Mouse (Mus musculus): ENCODE measurements around the gene Lta. TPM values are rescaled to one million over a fixed set of nuclear protein-coding genes. Genes with fewer than 3 reads are reported as not detected.
A peak's percentile ranks its signal among the peaks of the same experiment; 100 is the strongest.

The Lta gene
- polyA plus RNA-seq, 1 experiment from 2014 or later, result not detected

- H3K27me3 ChIP-seq, result no peaks in the 10 kb centered on the region
- 69% methylated on average over 12 of the region's 12 CpGs for WGBS
- peaks cover 51% of the 10 kb centered on the region for H3K36me3 ChIP-seq
- peak overlapping the region; percentile 100 for H3K9ac ChIP-seq (replicated peaks)
- peaks cover 22% of the 10 kb centered on the region for H3K4me1 ChIP-seq (replicated peaks)
- ATAC-seq (ENCODE audit: insufficient number of reproducible peaks, insufficient read depth, low FRiP score, low TSS enrichment, low read depth), result no peak
- no peaks in the 10 kb centered on the region for H3K9me3 ChIP-seq
- H3K27ac ChIP-seq, result no peak overlapping the region
- H3K4me2 ChIP-seq, result peak overlapping the region; percentile 92
- peak overlapping the region; percentile 99 for H3K4me3 ChIP-seq (replicated peaks)
Measured at GRCm38 (mm10) chr17:35162730-35163129, 42.4 kb downstream of the Lta start.

GRCm38 (mm10) chr17:35162121-35162520 lies 43.0 kb downstream of the Lta start:
- Histone ChIP-seq H3K36me3 (peaks cover 57% of the 10 kb centered on the region), H3K4me2 (peak overlapping the region; percentile 92), H3K27ac (0 out of 2 replicates have a peak overlapping the region, but pooled peaks have one; percentile 53), H3K4me1 (replicated peaks) (peaks cover 22% of the 10 kb centered on the region), H3K27me3 (no peaks in the 10 kb centered on the region), H3K9me3 (no peaks in the 10 kb centered on the region), H3K9ac (replicated peaks) (peak overlapping the region; percentile 100; the same call in 1 of the 2 replicates), H3K4me3 (replicated peaks) (peak overlapping the region; percentile 99; the same call in 1 of the 2 replicates)
- WGBS, result 85% methylated on average over 14 of the region's 14 CpGs
- no peak for ATAC-seq (ENCODE audit: insufficient number of reproducible peaks, insufficient read depth, low FRiP score, low TSS enrichment, low read depth)

- no peaks in the 10 kb centered on the region for H3K27me3 ChIP-seq
- H3K9ac ChIP-seq (replicated peaks), result no peak overlapping the region
- no peak overlapping the region for H3K4me2 ChIP-seq
- peaks cover 20% of the 10 kb centered on the region for H3K4me1 ChIP-seq (replicated peaks)
- H3K4me3 ChIP-seq (replicated peaks), result no peak overlapping the region
- peaks cover 64% of the 10 kb centered on the region for H3K36me3 ChIP-seq
- no peak for ATAC-seq (ENCODE audit: insufficient number of reproducible peaks, insufficient read depth, low FRiP score, low TSS enrichment, low read depth)
- H3K27ac ChIP-seq, result no peak overlapping the region
- WGBS, result 82% methylated on average over 11 of the region's 11 CpGs
- no peaks in the 10 kb centered on the region for H3K9me3 ChIP-seq
Measured at GRCm38 (mm10) chr17:35161421-35161820, 43.7 kb downstream of the Lta start.

- H3K27ac ChIP-seq, result no peak overlapping the region
- no peak overlapping the region for H3K4me2 ChIP-seq
- H3K4me3 ChIP-seq (replicated peaks), result no peak overlapping the region
- peaks cover 82% of the 10 kb centered on the region for H3K36me3 ChIP-seq
- ATAC-seq (ENCODE audit: insufficient number of reproducible peaks, insufficient read depth, low FRiP score, low TSS enrichment, low read depth), result no peak
- H3K9ac ChIP-seq (replicated peaks), result no peak overlapping the region
- H3K27me3 ChIP-seq, result no peaks in the 10 kb centered on the region
- H3K4me1 ChIP-seq (replicated peaks), result peaks cover 19% of the 10 kb centered on the region
- no peaks in the 10 kb centered on the region for H3K9me3 ChIP-seq
- 79% methylated on average over 7 of the region's 7 CpGs for WGBS
Measured at GRCm38 (mm10) chr17:35159638-35160037, 45.5 kb downstream of the Lta start.

GRCm38 (mm10) chr17:35158850-35159593 lies 46.1 kb downstream of the Lta start:
- WGBS, result 93% methylated on average over 16 of the region's 16 CpGs
- Histone ChIP-seq H3K4me1 (replicated peaks) (peaks cover 23% of the 10 kb centered on the region), H3K9ac (replicated peaks) (no peak overlapping the region), H3K27ac (no peak overlapping the region), H3K9me3 (no peaks in the 10 kb centered on the region), H3K27me3 (no peaks in the 10 kb centered on the region), H3K36me3 (peaks cover 88% of the 10 kb centered on the region), H3K4me3 (replicated peaks) (no peak overlapping the region), H3K4me2 (no peak overlapping the region)
- no peak for ATAC-seq (ENCODE audit: insufficient number of reproducible peaks, insufficient read depth, low FRiP score, low TSS enrichment, low read depth)

GRCm38 (mm10) chr17:35157661-35158175 lies 47.4 kb downstream of the Lta start:
- no peak for ATAC-seq (ENCODE audit: insufficient number of reproducible peaks, insufficient read depth, low FRiP score, low TSS enrichment, low read depth)
- WGBS, result 90% methylated on average over 8 of the region's 8 CpGs

GRCm38 (mm10) chr17:35157254-35157653 lies 47.9 kb downstream of the Lta start:
- Histone ChIP-seq H3K36me3 (peaks cover 100% of the 10 kb centered on the region), H3K27me3 (no peaks in the 10 kb centered on the region), H3K4me3 (replicated peaks) (no peak overlapping the region), H3K9ac (replicated peaks) (no peak overlapping the region), H3K27ac (no peak overlapping the region), H3K9me3 (no peaks in the 10 kb centered on the region), H3K4me1 (replicated peaks) (peaks cover 11% of the 10 kb centered on the region; the same call in 1 of the 2 replicates), H3K4me2 (no peak overlapping the region)
- no peak for ATAC-seq (ENCODE audit: insufficient number of reproducible peaks, insufficient read depth, low FRiP score, low TSS enrichment, low read depth)
- WGBS, result 93% methylated on average over 8 of the region's 8 CpGs

More at GRCm38 (mm10) chr17:35157661-35158175, 47.4 kb downstream of the Lta start:
- no peak overlapping the region for H3K9ac ChIP-seq (replicated peaks)
- H3K4me1 ChIP-seq (replicated peaks), result peaks cover 16% of the 10 kb centered on the region
- H3K27ac ChIP-seq, result no peak overlapping the region
- no peak overlapping the region for H3K4me3 ChIP-seq (replicated peaks)
- no peak overlapping the region for H3K4me2 ChIP-seq
- no peaks in the 10 kb centered on the region for H3K27me3 ChIP-seq
- H3K36me3 ChIP-seq, result peaks cover 100% of the 10 kb centered on the region
- no peaks in the 10 kb centered on the region for H3K9me3 ChIP-seq

GRCm38 (mm10) chr17:35156461-35157200 lies 48.5 kb downstream of the Lta start:
- peaks cover 11% of the 10 kb centered on the region; the same call in 1 of the 2 replicates for H3K4me1 ChIP-seq (replicated peaks)
- H3K4me3 ChIP-seq (replicated peaks), result no peak overlapping the region
- 91% methylated on average over 33 of the region's 33 CpGs for WGBS
- H3K27me3 ChIP-seq, result no peaks in the 10 kb centered on the region
- ATAC-seq (ENCODE audit: insufficient number of reproducible peaks, insufficient read depth, low FRiP score, low TSS enrichment, low read depth), result no peak
- H3K9me3 ChIP-seq, result no peaks in the 10 kb centered on the region
- H3K9ac ChIP-seq (replicated peaks), result no peak overlapping the region
- peaks cover 100% of the 10 kb centered on the region for H3K36me3 ChIP-seq
- H3K27ac ChIP-seq, result no peak overlapping the region
- no peak overlapping the region for H3K4me2 ChIP-seq

- Histone ChIP-seq H3K27ac (no peak overlapping the region), H3K9me3 (no peaks in the 10 kb centered on the region), H3K4me1 (replicated peaks) (peaks cover 11% of the 10 kb centered on the region; the same call in 1 of the 2 replicates), H3K9ac (replicated peaks) (no peak overlapping the region), H3K27me3 (no peaks in the 10 kb centered on the region), H3K4me3 (replicated peaks) (no peak overlapping the region), H3K36me3 (peaks cover 100% of the 10 kb centered on the region), H3K4me2 (no peak overlapping the region)
- ATAC-seq (ENCODE audit: insufficient number of reproducible peaks, insufficient read depth, low FRiP score, low TSS enrichment, low read depth), result no peak
- 92% methylated on average over 12 of the region's 12 CpGs for WGBS
Measured at GRCm38 (mm10) chr17:35155451-35155850, 49.7 kb downstream of the Lta start.

- no peak overlapping the region for H3K4me3 ChIP-seq (replicated peaks)
- H3K4me1 ChIP-seq (replicated peaks), result peaks cover 11% of the 10 kb centered on the region; the same call in 1 of the 2 replicates
- peak overlapping the region; percentile 17; the same call in 1 of the 2 replicates for H3K27ac ChIP-seq
- H3K9ac ChIP-seq (replicated peaks), result peak overlapping the region; percentile 42; the same call in 1 of the 2 replicates
- ATAC-seq (ENCODE audit: insufficient number of reproducible peaks, insufficient read depth, low FRiP score, low TSS enrichment, low read depth), result no peak
- H3K36me3 ChIP-seq, result peaks cover 100% of the 10 kb centered on the region
- WGBS, result 86% methylated on average over 7 of the region's 7 CpGs
- H3K9me3 ChIP-seq, result no peaks in the 10 kb centered on the region
- no peak overlapping the region for H3K4me2 ChIP-seq
- H3K27me3 ChIP-seq, result no peaks in the 10 kb centered on the region
Measured at GRCm38 (mm10) chr17:35154616-35155015, 50.5 kb downstream of the Lta start.

- WGBS, result 59% methylated on average over 4 of the region's 4 CpGs
- no peak for ATAC-seq (ENCODE audit: insufficient number of reproducible peaks, insufficient read depth, low FRiP score, low TSS enrichment, low read depth)
- H3K4me1 ChIP-seq (replicated peaks), result peaks cover 11% of the 10 kb centered on the region; the same call in 1 of the 2 replicates
- no peak overlapping the region for H3K27ac ChIP-seq
- H3K4me2 ChIP-seq, result no peak overlapping the region
- H3K9me3 ChIP-seq, result no peaks in the 10 kb centered on the region
- no peaks in the 10 kb centered on the region for H3K27me3 ChIP-seq
- no peak overlapping the region for H3K9ac ChIP-seq (replicated peaks)
- no peak overlapping the region for H3K4me3 ChIP-seq (replicated peaks)
- H3K36me3 ChIP-seq, result peaks cover 100% of the 10 kb centered on the region
Measured at GRCm38 (mm10) chr17:35153931-35154330, 51.2 kb downstream of the Lta start.
